Mouse (Mus musculus): ENCODE results near the gene Dhodh. TPM values are rescaled to one million over a fixed set of nuclear protein-coding genes. Genes with fewer than 3 reads are reported as not detected.

Gene Dhodh
- total RNA-seq, 1 experiment = 57.3 TPM

DNA sequence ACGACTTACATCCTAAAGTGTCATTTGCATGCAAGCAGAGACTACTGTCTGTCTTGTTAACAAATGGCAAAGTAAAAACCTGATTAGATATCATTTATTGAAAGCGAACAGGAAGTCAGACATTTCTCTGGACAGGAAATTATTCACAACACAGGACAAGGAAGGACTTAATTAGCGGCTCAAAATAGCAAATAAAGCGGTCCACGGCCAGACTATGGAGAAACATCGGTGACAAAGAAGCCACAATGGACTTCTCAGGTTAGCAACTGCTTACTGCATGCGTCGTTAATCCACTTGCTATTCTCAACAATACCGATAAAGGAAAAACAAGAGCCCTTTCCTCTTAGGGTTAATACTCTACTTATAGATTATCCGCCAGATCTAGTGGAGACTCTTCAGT lies 43.7 kb downstream of the Dhodh start:
- Histone ChIP-seq H3K4me1 (ENCODE audit: control insufficient read depth in 2 of 2, insufficient read depth in 2 of 2, low read length in 2 of 2, poor library complexity in 1 of 2) (peaks cover 1 to 2% of the 10 kb centered on the region in 2 experiments; a peak in 2 of 4 replicates), H3K36me3 (ENCODE audit: control insufficient read depth, insufficient read depth, low read length, poor library complexity, severe bottlenecking) (peaks cover 25% of the 10 kb centered on the region), H3K27ac (ENCODE audit: insufficient read depth, low read depth, low read length, poor library complexity, severe bottlenecking) (no peak overlapping the region), H3K9me3 (ENCODE audit: control insufficient read depth, insufficient read depth, low read depth, low read length) (no peaks in the 10 kb centered on the region), H3K9ac (ENCODE audit: insufficient read depth, low read depth, low read length, poor library complexity, severe bottlenecking) (peak overlapping the region; percentile 99), H3K4me3 (ENCODE audit: insufficient read depth in 1 of 2, low read depth in 1 of 2, low read length in 2 of 2, poor library complexity in 1 of 2, severe bottlenecking in 1 of 2) (peak overlapping the region; percentile 90 to 96)
- in situ Hi-C loops (cut with MboI; ENCODE audit: low sequenced_read_pairs in 2 of 2, unreplicated experiment in 2 of 2) = no loop called here
- DNase-seq (ENCODE audit: low read depth, low spot score) = no peak
- TF ChIP-seq HCFC1 (IDR thresholded peaks at IDR 0.05; ENCODE audit: borderline replicate concordance, insufficient read depth, low read length) (no peak), ZNF384 (IDR thresholded peaks at IDR 0.05; ENCODE audit: low read depth, low read length) (no peak), CHD2 (IDR thresholded peaks at IDR 0.05; ENCODE audit: low read depth, low read length) (no peak), ZC3H11A (IDR thresholded peaks at IDR 0.05; ENCODE audit: borderline replicate concordance, low read depth, low read length) (no peak), MAFK (IDR thresholded peaks at IDR 0.05; ENCODE audit: insufficient read depth, low read depth, low read length) (no peak)

DNA sequence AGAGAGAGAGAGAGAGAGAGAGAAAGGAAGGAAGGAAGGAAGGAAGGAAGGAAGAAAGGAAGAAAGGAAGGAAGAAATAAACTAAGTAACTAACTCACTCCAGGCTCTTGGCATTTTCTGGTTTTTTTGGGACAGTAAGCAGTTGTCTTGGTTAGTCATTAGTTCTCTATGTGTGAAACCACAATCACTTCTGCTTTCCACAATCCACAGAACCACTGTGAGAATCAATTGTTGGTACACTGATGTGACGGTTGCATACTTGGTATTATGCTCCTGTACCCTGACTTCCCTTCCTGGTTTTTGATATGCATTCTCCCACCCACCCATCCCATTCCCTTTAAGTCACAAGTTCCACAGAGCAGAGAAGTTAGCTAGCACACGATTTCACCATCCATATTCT lies 44.6 kb downstream of the Dhodh start:
- Histone ChIP-seq H3K9me3 (ENCODE audit: control insufficient read depth, insufficient read depth, low read depth, low read length) (no peaks in the 10 kb centered on the region), H3K9ac (ENCODE audit: insufficient read depth, low read depth, low read length, poor library complexity, severe bottlenecking) (no peak overlapping the region), H3K4me3 (ENCODE audit: insufficient read depth in 1 of 2, low read depth in 1 of 2, low read length in 2 of 2, poor library complexity in 1 of 2, severe bottlenecking in 1 of 2) (no peak overlapping the region), H3K4me1 (ENCODE audit: control insufficient read depth in 2 of 2, insufficient read depth in 2 of 2, low read length in 2 of 2, poor library complexity in 1 of 2) (peaks cover 1 to 2% of the 10 kb centered on the region in 2 experiments; a peak in 2 of 4 replicates), H3K36me3 (ENCODE audit: control insufficient read depth, insufficient read depth, low read length, poor library complexity, severe bottlenecking) (peaks cover 34% of the 10 kb centered on the region), H3K27ac (ENCODE audit: insufficient read depth, low read depth, low read length, poor library complexity, severe bottlenecking) (no peak overlapping the region)
- in situ Hi-C loops (cut with MboI; ENCODE audit: low sequenced_read_pairs in 2 of 2, unreplicated experiment in 2 of 2) = no loop called here
- TF ChIP-seq MAFK (IDR thresholded peaks at IDR 0.05; ENCODE audit: insufficient read depth, low read depth, low read length) = no peak
- TF ChIP-seq ZNF384 (IDR thresholded peaks at IDR 0.05; ENCODE audit: low read depth, low read length) = no peak
- TF ChIP-seq HCFC1 (IDR thresholded peaks at IDR 0.05; ENCODE audit: borderline replicate concordance, insufficient read depth, low read length) = no peak
- no peak for TF ChIP-seq CHD2 (IDR thresholded peaks at IDR 0.05; ENCODE audit: low read depth, low read length)
- no peak for TF ChIP-seq ZC3H11A (IDR thresholded peaks at IDR 0.05; ENCODE audit: borderline replicate concordance, low read depth, low read length)
- DNase-seq (ENCODE audit: low read depth, low spot score) = no peak

DNA sequence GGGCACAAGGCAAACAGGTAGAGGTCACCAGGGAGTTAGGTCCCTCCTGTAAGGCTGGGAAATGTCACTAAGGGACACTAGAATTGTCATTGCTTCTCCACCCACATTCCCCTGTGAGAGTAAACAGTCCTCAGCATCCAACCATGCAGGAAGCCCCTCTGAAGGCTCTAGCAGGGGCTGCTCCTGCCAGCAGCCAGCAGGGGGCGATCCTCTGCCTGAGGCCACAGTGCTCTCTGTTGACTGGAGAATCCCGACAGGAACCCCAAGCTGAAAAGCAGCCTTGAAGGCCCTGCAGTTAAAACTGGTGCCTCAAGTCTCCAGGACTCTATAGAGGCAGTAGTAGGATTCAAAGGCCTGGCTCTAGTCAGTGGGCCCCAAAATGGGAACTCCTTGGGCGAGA lies 56.8 kb downstream of the Dhodh start:
- Histone ChIP-seq H3K36me3 (ENCODE audit: control insufficient read depth, insufficient read depth, low read length, poor library complexity, severe bottlenecking) (peaks cover 84% of the 10 kb centered on the region), H3K4me3 (ENCODE audit: insufficient read depth in 1 of 2, low read depth in 1 of 2, low read length in 2 of 2, poor library complexity in 1 of 2, severe bottlenecking in 1 of 2) (no peak overlapping the region), H3K4me1 (ENCODE audit: control insufficient read depth in 2 of 2, insufficient read depth in 2 of 2, low read length in 2 of 2, poor library complexity in 1 of 2) (no peaks in the 10 kb centered on the region), H3K9me3 (ENCODE audit: control insufficient read depth, insufficient read depth, low read depth, low read length) (no peaks in the 10 kb centered on the region), H3K27ac (ENCODE audit: insufficient read depth, low read depth, low read length, poor library complexity, severe bottlenecking) (no peak overlapping the region), H3K9ac (ENCODE audit: insufficient read depth, low read depth, low read length, poor library complexity, severe bottlenecking) (no peak overlapping the region)
- in situ Hi-C loops (cut with MboI; ENCODE audit: low sequenced_read_pairs in 2 of 2, unreplicated experiment in 2 of 2) = no loop called here
- no peak for TF ChIP-seq MAFK (IDR thresholded peaks at IDR 0.05; ENCODE audit: insufficient read depth, low read depth, low read length)
- no peak for TF ChIP-seq CHD2 (IDR thresholded peaks at IDR 0.05; ENCODE audit: low read depth, low read length)
- TF ChIP-seq ZNF384 (IDR thresholded peaks at IDR 0.05; ENCODE audit: low read depth, low read length) = no peak
- no peak for TF ChIP-seq ZC3H11A (IDR thresholded peaks at IDR 0.05; ENCODE audit: borderline replicate concordance, low read depth, low read length)
- TF ChIP-seq HCFC1 (IDR thresholded peaks at IDR 0.05; ENCODE audit: borderline replicate concordance, insufficient read depth, low read length) = no peak
- DNase-seq (ENCODE audit: low read depth, low spot score) = peak; percentile 45

DNA sequence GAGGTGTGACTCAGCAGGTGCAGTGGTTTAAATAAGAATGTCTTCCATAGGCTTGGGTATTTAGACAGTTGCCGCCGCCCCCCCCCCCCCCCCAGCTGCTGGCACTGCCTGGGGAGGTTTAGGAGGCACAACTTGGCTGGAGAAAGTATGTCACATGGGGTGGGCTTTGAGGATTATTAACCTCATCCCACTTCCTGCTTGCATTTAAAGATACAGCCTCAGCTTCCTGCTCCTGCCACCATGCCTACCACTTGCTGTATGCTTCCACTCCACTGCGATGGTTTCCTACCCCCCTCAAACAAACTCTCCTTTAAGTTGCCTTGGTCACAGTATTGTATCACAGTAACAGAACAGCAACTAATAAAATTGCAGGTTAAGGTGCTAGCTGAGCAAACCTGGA lies 64.4 kb downstream of the Dhodh start:
- no peak for DNase-seq (ENCODE audit: low read depth, low spot score)
- Histone ChIP-seq H3K9me3 (ENCODE audit: control insufficient read depth, insufficient read depth, low read depth, low read length) (no peaks in the 10 kb centered on the region), H3K4me3 (ENCODE audit: insufficient read depth in 1 of 2, low read depth in 1 of 2, low read length in 2 of 2, poor library complexity in 1 of 2, severe bottlenecking in 1 of 2) (no peak overlapping the region), H3K9ac (ENCODE audit: insufficient read depth, low read depth, low read length, poor library complexity, severe bottlenecking) (no peak overlapping the region), H3K27ac (ENCODE audit: insufficient read depth, low read depth, low read length, poor library complexity, severe bottlenecking) (no peak overlapping the region), H3K36me3 (ENCODE audit: control insufficient read depth, insufficient read depth, low read length, poor library complexity, severe bottlenecking) (peaks cover 17% of the 10 kb centered on the region), H3K4me1 (ENCODE audit: control insufficient read depth in 2 of 2, insufficient read depth in 2 of 2, low read length in 2 of 2, poor library complexity in 1 of 2) (peaks cover 0 to 10% of the 10 kb centered on the region in 2 experiments; a peak in 1 of 4 replicates)
- TF ChIP-seq CHD2 (IDR thresholded peaks at IDR 0.05; ENCODE audit: low read depth, low read length) (no peak), MAFK (IDR thresholded peaks at IDR 0.05; ENCODE audit: insufficient read depth, low read depth, low read length) (no peak), ZNF384 (IDR thresholded peaks at IDR 0.05; ENCODE audit: low read depth, low read length) (no peak), ZC3H11A (IDR thresholded peaks at IDR 0.05; ENCODE audit: borderline replicate concordance, low read depth, low read length) (no peak), HCFC1 (IDR thresholded peaks at IDR 0.05; ENCODE audit: borderline replicate concordance, insufficient read depth, low read length) (no peak)
- in situ Hi-C loops (cut with MboI; ENCODE audit: low sequenced_read_pairs in 2 of 2, unreplicated experiment in 2 of 2) = no loop called here
